Mouse (Mus musculus) thymus, postnatal 4 days (tissue): ENCODE data around the gene Crtap.

ENCODE experiments used
- DNase-seq: peaks from one replicate; pipeline ENCODE4 v3.0.0; 2021

The Crtap gene

GRCm38 (mm10) chr9:114389905-114390748 is at the start of gene Crtap:
Crtap (minus strand) TSS chr9:114390675.
- peak; percentile 87 for DNase-seq

- peak; percentile 58 for DNase-seq
Observed at GRCm38 (mm10) chr9:114435668-114436067, 45.2 kb upstream of the Crtap start.

DNA sequence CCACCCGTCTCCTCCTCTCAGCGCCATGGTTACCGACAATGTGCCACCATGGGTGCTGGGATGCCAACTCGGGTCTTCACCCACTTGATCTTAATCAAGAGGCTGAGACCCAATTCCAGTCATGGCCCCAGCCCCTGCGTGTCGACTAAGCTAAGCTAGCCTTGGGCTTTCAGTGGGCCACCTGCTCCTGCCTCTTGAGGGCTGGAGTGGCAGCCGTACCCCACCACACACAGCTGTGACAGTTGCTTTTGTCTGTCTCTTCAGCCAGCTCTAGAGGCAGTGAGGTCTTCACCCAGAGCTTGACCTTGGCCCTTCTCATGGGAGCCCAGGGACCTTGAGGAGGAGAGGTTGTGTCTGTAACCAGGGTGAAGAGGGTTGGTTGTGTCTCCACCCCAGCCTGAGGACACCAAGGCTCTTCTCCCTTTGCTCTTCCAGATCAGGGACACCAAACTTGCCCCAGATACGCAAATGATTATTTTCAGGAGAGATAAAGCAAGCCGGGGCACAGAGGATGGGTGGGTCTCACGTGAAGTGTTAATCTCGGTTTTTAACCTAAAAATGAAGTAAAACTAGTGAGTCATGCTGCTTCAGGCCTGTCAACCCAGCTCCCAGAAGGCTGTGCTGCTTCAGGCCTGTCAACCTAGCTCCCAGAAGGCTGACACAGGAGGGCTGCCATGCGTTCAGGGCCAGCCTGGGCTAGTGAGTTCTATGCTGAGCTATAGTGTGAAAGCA is 37.8 kb upstream of the Crtap start:
- DNase-seq = no peak

GRCm38 (mm10) chr9:114427425-114427824 is 37.0 kb upstream of the Crtap start:
- DNase-seq = no peak

DNA sequence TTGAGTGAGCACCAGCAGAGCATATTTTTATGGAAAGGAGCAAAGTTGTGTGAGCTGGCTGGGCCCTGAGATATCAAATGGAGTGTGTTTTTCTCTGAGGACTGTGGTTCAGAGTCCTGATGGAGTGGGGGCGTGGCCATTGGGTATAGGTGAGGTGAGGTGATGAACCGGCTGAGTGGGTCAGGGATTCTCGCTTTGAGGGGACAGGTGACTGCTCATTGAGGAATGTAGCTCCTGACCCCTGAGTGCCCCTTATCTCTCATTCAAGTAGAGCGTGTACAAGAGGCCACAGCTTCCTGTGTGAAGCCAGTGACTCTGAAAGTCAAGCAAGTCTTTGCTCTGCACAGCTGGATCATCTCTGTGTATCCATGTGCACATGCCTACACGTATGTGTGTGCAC is 35.7 kb upstream of the Crtap start:
- peak; percentile 41 for DNase-seq

GRCm38 (mm10) chr9:114425576-114425975 is 35.1 kb upstream of the Crtap start:
- DNase-seq = no peak

GRCm38 (mm10) chr9:114421797-114422196 is 31.3 kb upstream of the Crtap start:
- no peak for DNase-seq

DNA sequence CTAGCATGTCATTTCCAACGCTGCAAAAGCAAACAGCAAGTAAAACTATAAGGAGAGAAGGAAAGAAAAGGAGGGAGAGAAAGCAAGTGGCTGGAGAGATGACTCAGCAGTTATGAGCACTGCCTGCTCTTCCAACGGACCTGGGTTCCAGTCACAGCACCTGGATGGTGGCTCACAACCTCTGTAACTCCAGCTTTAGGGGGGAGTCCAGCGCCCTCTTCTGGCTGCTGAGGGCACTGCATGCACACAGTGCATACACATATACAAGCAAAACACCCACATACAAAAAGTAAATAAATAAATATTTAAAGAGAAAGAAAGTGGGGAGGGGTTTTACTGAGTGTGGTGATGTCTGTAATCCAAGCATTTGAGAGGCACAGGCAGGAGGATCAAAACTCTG is 30.6 kb upstream of the Crtap start:
- DNase-seq = no peak

DNA sequence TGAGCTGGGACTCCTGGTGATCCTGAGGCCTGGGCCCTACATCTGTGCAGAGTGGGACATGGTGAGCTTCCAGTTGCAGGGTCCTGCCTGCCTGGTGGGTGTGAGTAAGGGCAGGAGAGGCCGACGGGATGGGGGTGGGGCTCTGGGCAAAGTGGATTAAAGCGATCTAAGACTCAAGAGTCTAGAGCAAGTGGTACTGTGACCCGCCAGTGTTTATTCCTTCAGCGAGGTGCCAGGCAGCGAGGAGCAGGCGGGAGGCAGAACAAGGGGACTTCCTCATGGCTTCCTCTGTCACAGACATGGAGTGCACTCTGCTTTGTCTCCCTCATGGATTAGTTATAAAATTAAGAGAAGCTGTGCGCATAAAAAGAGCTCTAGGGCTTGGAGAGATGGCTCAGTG is 30.0 kb upstream of the Crtap start:
- no peak for DNase-seq

- peak; percentile 88 for DNase-seq
Observed at GRCm38 (mm10) chr9:114418187-114418586, 27.7 kb upstream of the Crtap start.

GRCm38 (mm10) chr9:114416646-114417517 is 26.4 kb upstream of the Crtap start:
- DNase-seq = no peak

- DNase-seq = peak; percentile 81
Observed at GRCm38 (mm10) chr9:114415701-114416100, 25.2 kb upstream of the Crtap start.

- no peak for DNase-seq
Observed at GRCm38 (mm10) chr9:114413866-114414265, 23.4 kb upstream of the Crtap start.

GRCm38 (mm10) chr9:114412406-114412805 is 21.9 kb upstream of the Crtap start:
- no peak for DNase-seq

DNA sequence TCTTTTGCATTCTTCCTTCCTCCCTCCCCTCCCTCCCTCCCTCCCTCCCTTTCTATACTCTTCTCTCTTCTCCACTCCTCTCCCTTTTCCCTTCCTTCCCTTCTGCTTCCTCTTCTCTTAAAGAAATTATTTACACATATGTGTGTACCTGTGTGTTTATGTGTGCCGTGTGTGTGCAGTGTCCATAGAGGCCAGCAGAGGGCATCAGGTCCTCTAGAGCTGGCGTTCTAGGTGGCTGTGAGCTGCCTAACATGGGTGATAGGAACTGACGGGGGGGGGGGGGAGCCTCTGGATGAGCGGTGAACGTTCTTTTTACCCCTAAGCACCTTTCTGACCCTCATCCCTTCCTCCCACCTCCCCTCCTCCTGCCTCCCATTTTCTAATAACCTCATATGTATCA is 20.8 kb upstream of the Crtap start:
- no peak for DNase-seq

DNA sequence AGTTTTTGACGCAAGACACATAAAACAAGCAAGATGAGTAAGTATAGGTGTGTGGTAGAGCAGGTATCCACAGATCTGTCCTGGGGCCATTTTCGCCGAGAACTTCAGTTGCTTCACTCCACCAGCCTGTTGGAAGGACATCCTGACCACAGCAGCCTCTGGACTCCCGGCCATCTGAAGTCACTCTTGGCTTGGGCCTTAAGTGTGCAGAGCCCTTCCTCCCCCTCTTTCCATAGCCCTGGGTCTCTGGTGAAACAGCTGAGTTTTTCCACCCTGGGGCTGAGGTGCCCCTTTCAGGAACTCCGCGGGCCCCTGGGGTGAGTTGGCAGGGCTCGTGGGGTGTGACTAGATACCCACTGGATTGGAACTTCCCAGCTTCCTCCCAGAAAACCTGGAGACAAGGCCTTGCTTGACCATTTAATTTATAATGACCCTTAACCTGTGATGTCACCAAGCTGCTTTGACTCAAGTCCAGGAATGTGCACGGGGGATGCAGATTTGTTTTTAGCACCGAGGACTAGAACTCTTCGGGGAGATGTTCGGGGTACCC is 19.9 kb upstream of the Crtap start:
- DNase-seq = no peak

GRCm38 (mm10) chr9:114407676-114408075 is 17.2 kb upstream of the Crtap start:
- DNase-seq = no peak

DNA sequence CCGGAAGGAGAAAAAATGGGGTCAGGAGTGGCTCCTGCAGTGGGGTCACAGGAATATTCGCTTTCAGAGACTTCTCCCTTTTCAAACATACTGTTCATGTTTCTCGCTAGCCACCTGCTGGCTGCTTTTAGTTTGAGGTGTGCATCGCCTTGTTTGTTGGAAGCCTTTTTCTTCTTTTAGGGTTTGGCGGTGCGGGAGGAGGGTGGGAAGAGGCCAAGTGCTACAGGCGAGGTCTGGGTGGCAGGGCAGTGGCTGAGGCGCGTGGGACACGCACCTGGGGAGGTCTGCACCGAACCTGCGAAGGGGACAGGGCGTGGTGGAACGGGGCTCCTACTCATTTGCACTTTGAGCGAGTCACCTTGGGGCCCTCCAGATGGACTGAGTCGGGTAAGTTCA is 11.2 kb upstream of the Crtap start:
- DNase-seq = peak; percentile 78

DNA sequence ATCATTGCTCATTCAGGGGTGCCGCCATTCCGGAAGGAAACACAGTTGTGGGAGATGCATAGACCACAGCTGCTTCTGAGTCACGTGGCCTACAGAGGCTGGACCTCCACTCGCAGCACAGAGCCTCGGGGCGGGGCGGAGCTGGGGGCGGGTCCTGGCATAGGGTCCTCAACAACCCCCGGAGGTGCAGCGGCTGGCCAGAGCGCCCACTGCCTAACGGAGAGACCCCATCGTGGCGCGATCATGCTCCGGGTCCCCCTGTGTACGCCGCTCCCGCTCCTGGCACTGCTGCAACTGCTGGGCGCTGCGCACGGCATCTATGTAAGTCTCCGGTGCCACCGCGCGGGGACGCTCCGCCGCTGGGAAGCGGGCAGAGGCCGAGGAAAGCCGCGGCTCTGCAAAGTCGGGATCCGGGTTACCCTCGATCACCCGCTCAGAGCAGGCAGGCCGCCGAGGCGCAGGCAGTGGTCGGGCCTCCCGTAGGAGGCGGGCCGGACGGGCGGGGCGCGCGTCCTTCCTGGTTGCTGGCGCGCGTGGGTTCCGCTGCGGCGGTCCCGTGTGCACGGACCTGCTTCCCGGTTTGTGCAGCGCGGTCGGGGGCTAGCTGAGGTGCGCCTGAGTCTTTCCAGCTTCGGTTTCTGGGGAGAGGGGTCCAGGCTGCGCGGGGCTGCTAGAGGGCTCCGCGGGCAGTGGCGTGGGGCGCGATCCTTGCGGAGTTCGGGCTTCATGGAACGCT is 10.6 kb upstream of the Crtap start, which contains the start of the genes Glb1 and Tmppe:
Gene Glb1, plus strand, starts transcription at position 128 of the 736 bp plus-strand sequence.
Gene Tmppe, plus strand, starts transcription at position 157 of the 736 bp plus-strand sequence.
- DNase-seq = peak; percentile 86

DNA sequence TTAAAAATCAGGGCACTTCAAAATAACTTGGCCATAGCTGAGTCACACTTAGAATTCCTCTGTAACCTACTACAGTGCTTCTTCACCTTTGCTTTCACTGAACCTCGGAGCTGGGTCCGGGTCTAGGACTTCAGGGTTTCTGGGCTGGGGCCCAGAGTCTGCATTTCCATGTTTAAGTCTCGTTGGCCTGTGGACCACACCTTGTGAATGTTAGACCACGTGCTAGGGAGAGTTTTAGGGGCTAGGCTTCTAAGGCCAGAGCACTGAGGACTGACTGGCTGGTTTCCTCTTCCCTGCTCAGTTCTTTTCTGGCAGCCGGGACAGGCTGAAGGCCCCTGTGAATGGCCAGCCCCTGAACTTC is 10.1 kb upstream of the Crtap start:
- DNase-seq = no peak

DNA sequence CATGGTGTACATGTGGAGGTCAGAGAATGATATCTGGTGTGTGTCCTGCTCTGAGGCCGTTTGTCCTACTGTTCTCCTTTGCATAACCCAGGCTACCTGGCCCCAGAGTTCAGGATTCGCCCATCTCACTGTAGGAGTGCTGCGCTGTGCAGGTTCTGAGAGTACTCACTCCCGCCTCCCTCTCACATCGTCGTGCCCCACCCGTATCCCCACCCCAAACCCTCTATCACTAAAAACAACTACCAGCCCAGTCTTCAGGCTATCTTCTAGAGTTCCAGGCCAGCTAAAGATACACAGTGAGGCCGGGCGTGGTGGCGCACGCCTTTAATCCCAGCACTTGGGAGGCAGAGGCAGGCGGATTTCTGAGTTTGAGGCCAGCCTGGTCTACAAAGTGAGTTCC is 9.2 kb upstream of the Crtap start:
- DNase-seq = no peak

DNA sequence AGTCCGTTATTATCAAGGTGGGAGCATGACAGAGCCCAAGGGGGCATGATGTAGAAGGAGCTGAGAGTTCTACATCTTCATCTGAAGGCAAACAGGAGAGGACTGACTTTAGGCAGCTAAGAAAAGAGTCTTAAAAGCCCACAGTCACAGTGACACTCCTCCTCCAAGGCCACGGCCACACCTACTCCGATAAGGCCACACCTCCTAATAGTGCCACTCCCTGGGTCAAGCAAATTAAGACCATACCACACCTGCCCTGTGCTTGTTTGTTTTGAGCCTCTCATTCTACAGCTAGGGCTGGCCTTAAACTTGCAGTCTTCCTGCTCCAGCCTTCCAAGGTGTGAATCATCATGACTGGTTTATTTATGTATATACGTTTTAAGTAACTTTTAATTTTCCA is 4.8 kb upstream of the Crtap start:
- DNase-seq = no peak
